Mouse (Mus musculus) erythroblast, embryonic 14.5 days (primary cell): ENCODE results near the gene Cd2. TPM values are rescaled to one million over a fixed set of nuclear protein-coding genes. Genes with fewer than 3 reads are reported as not detected.

Experiments
- H3K27me3 ChIP-seq: 2 replicates; pipeline ENCODE4 v1.6.1; 2012; ENCODE audit warnings: inconsistent platforms; ENCODE audit not compliant: control insufficient read depth
- H3K36me3 ChIP-seq: 2 replicates; pipeline ENCODE4 v1.6.1; 2012; ENCODE audit warnings: mild to moderate bottlenecking, inconsistent platforms; ENCODE audit not compliant: control insufficient read depth
- H3K4me1 ChIP-seq: 2 replicates; pipeline ENCODE4 v1.6.1; 2012; ENCODE audit warnings: inconsistent platforms; ENCODE audit not compliant: control insufficient read depth
- H3K4me3 ChIP-seq: replicated peaks from 2 replicates; pipeline ENCODE3; 2012; ENCODE audit warnings: moderate library complexity, mild to moderate bottlenecking, inconsistent platforms
- H3K9me3 ChIP-seq: 2 replicates; pipeline ENCODE4 v1.6.1; 2012; ENCODE audit warnings: low read length, inconsistent platforms, mixed read lengths; ENCODE audit not compliant: control insufficient read depth
- GATA1 ChIP-seq: IDR thresholded peaks from 2 replicates; pipeline ENCODE4 v1.6.1; 2012; ENCODE audit warnings: low read length, inconsistent platforms, mixed read lengths
- TAL1 ChIP-seq: IDR thresholded peaks from 3 replicates; pipeline ENCODE4 v1.6.1; 2012; ENCODE audit warnings: low read length, inconsistent platforms, mixed read lengths
- polyA plus RNA-seq: library from polyadenylated mRNA; stranded (reverse); fragments of >175 nt; gene quantifications from 2 replicates; pipeline ENCODE4 v1.2.3, GENCODE M21; 2012

Gene Cd2
- polyA plus RNA-seq, 1 experiment, result not detected

GRCm38 (mm10) chr3:101239236-101239635 is 48.5 kb downstream of the Cd2 start:
- Histone ChIP-seq H3K9me3 (no peaks in the 10 kb centered on the region), H3K4me1 (no peaks in the 10 kb centered on the region), H3K4me3 (no peak overlapping the region), H3K36me3 (no peaks in the 10 kb centered on the region), H3K27me3 (no peaks in the 10 kb centered on the region)
- TF ChIP-seq GATA1 (no peak), TAL1 (no peak)

GRCm38 (mm10) chr3:101238695-101239094 is 49.0 kb downstream of the Cd2 start:
- H3K4me3 ChIP-seq, result no peak overlapping the region
- H3K36me3 ChIP-seq, result no peaks in the 10 kb centered on the region
- no peaks in the 10 kb centered on the region for H3K9me3 ChIP-seq
- no peak for TF ChIP-seq GATA1
- no peak for TF ChIP-seq TAL1
- H3K27me3 ChIP-seq, result no peaks in the 10 kb centered on the region
- H3K4me1 ChIP-seq, result no peaks in the 10 kb centered on the region

- TF ChIP-seq GATA1, result no peak
- no peak for TF ChIP-seq TAL1
- Histone ChIP-seq H3K4me1 (no peaks in the 10 kb centered on the region), H3K4me3 (no peak overlapping the region), H3K27me3 (no peaks in the 10 kb centered on the region), H3K36me3 (no peaks in the 10 kb centered on the region), H3K9me3 (no peaks in the 10 kb centered on the region)
These were observed 50.5 kb downstream of the Cd2 start for GRCm38 (mm10) chr3:101236995-101237808.

DNA sequence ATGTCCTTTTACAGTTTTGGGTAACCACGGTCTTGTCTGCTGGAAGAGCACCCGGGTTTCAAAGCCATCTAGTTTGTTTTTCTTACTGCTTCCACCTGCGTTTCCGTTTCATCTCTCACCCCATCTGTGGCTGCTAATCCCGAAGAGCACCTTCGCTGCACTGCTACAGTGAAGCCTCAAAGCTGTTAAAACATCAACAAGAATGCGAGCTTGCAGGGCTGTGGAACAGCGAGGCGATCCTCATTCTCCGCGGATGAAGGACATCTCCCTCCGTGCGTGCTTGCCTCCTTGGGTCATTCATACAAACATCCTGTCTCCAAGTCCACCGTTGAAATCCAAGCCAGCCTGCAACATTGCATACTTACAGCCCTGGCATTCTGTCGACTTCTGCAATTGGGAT is 51.5 kb downstream of the Cd2 start:
- H3K36me3 ChIP-seq, result no peaks in the 10 kb centered on the region
- no peak overlapping the region for H3K4me3 ChIP-seq
- no peaks in the 10 kb centered on the region for H3K4me1 ChIP-seq
- TF ChIP-seq GATA1 (no peak), TAL1 (no peak)
- H3K9me3 ChIP-seq, result no peaks in the 10 kb centered on the region
- H3K27me3 ChIP-seq, result no peaks in the 10 kb centered on the region

GRCm38 (mm10) chr3:101235321-101235720 is 52.4 kb downstream of the Cd2 start:
- no peak for TF ChIP-seq GATA1
- TF ChIP-seq TAL1, result no peak
- H3K27me3 ChIP-seq, result no peaks in the 10 kb centered on the region
- H3K4me3 ChIP-seq, result no peak overlapping the region
- H3K4me1 ChIP-seq, result no peaks in the 10 kb centered on the region
- no peaks in the 10 kb centered on the region for H3K36me3 ChIP-seq
- no peaks in the 10 kb centered on the region for H3K9me3 ChIP-seq

DNA sequence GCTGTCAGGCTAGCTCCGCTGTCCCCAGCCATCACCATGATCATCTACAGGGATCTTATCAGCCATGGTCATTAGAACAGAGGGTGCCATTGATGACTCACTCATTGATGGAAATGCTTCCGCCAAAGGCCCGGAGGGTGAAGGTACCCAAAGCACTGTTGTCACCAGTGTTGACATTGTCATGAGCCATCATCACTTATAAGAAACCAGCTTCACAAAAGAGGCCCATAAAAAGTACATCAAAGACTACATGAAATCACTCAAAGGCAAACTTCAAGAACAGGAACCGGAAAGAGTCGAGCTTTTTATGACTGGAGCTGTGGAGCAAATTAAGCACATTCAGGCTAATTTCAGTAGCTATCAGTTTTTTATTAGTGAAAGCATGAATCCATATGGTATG is 54.3 kb downstream of the Cd2 start:
- Histone ChIP-seq H3K36me3 (no peaks in the 10 kb centered on the region), H3K9me3 (no peaks in the 10 kb centered on the region), H3K27me3 (no peaks in the 10 kb centered on the region), H3K4me3 (no peak overlapping the region), H3K4me1 (no peaks in the 10 kb centered on the region)
- TF ChIP-seq GATA1 (no peak), TAL1 (no peak)

DNA sequence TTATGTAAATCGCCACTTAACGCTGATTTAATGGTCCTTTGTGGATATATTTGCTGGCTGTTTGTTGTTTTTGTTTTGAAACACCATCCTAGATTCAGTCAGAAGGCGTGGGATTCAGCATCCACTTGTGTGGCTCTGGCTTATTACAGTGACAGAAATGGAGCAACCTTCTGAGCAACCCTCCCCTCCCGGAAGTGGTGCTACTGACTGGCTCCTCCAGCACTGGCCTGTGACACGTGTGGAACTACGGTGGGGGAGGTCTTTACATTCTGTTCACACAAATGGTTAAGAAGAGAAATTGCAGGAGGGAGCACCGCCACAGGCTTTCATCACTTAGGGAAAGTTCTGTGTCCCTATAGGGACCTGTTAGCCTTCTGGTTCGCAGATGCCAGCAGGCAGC is 55.2 kb downstream of the Cd2 start:
- TF ChIP-seq TAL1 (no peak), GATA1 (no peak)
- Histone ChIP-seq H3K4me3 (no peak overlapping the region), H3K4me1 (no peaks in the 10 kb centered on the region), H3K36me3 (no peaks in the 10 kb centered on the region), H3K27me3 (no peaks in the 10 kb centered on the region), H3K9me3 (no peaks in the 10 kb centered on the region)

- Histone ChIP-seq H3K36me3 (no peaks in the 10 kb centered on the region), H3K4me3 (no peak overlapping the region), H3K27me3 (no peaks in the 10 kb centered on the region), H3K4me1 (no peaks in the 10 kb centered on the region), H3K9me3 (no peaks in the 10 kb centered on the region)
- TF ChIP-seq TAL1 (no peak), GATA1 (no peak)
These were observed 57.5 kb downstream of the Cd2 start for GRCm38 (mm10) chr3:101230201-101230600.

- Histone ChIP-seq H3K4me1 (no peaks in the 10 kb centered on the region), H3K4me3 (no peak overlapping the region), H3K27me3 (no peaks in the 10 kb centered on the region), H3K36me3 (no peaks in the 10 kb centered on the region), H3K9me3 (no peaks in the 10 kb centered on the region)
- TF ChIP-seq GATA1 (no peak), TAL1 (no peak)
These were observed 58.2 kb downstream of the Cd2 start for GRCm38 (mm10) chr3:101229551-101229930.
